Mouse (Mus musculus): ENCODE results near the gene Clec2l. TPM values are rescaled to one million over a fixed set of nuclear protein-coding genes. Genes with fewer than 3 reads are reported as not detected.

Clec2l gene
- polyA plus RNA-seq, 1 experiment from 2014 or later: 43.6 TPM

Other genes starting within 250 kb of the Clec2l start
- 18.7 and 19.7 TPM in 2 replicates for gene Ubn2, start 229.1 kb upstream of the Clec2l start, polyA plus RNA-seq (2015; fragmentation: Nextera tagmentation; extraction: Ambion mirVana)
- 193 and 210 TPM in 2 replicates for gene Fmc1, start 129.6 kb upstream of the Clec2l start, polyA plus RNA-seq (2015; fragmentation: Nextera tagmentation; extraction: Ambion mirVana)
- 36.9 and 38.5 TPM in 2 replicates for gene Luc7l2, start 111.7 kb upstream of the Clec2l start, polyA plus RNA-seq (2015; fragmentation: Nextera tagmentation; extraction: Ambion mirVana)
- gene Klrg2, start 25.8 kb upstream of the Clec2l start, polyA plus RNA-seq (2015; fragmentation: Nextera tagmentation; extraction: Ambion mirVana): 0.08 and 0.21 TPM in 2 replicates
- gene Tbxas1, start 212.3 kb downstream of the Clec2l start, polyA plus RNA-seq (2015; fragmentation: Nextera tagmentation; extraction: Ambion mirVana): 2.0 and 2.7 TPM in 2 replicates
- gene Hipk2, start 213.1 kb downstream of the Clec2l start, polyA plus RNA-seq (2015; fragmentation: Nextera tagmentation; extraction: Ambion mirVana): 34.6 and 37.0 TPM in 2 replicates

Measured in hindbrain, embryonic 15.5 days (tissue).